Mouse (Mus musculus): Measurements from ENCODE around the gene Fnbp1. TPM values are rescaled to one million over a fixed set of nuclear protein-coding genes. Genes with fewer than 3 reads are reported as not detected.

Fnbp1 gene
- polyA plus RNA-seq, 1 experiment from 2014 or later: 4.5 TPM

GRCm38 (mm10) chr2:31108186-31108585 is 33.6 kb downstream of the Fnbp1 start:
- Histone ChIP-seq H3K4me3 (ENCODE audit: low read depth, low read length) (no peak overlapping the region), H3K27ac (ENCODE audit: low read depth) (peak overlapping the region; percentile 41; the same call in 1 of the 2 replicates), H3K9ac (replicated peaks) (no peak overlapping the region; the same call in 1 of the 2 replicates), H3K27me3 (ENCODE audit: insufficient read depth, low read length) (no peaks in the 10 kb centered on the region), H3K36me3 (replicated peaks; ENCODE audit: insufficient read depth, low read length) (no peaks in the 10 kb centered on the region), H3K4me2 (ENCODE audit: low read depth, low read length) (peak overlapping the region; percentile 33; the same call in 1 of the 2 replicates), H3K4me1 (ENCODE audit: insufficient read depth) (peaks cover 23% of the 10 kb centered on the region), H3K9me3 (ENCODE audit: low read length) (no peaks in the 10 kb centered on the region)
- 38% methylated on average over 6 of the region's 6 CpGs for WGBS (ENCODE audit: insufficient replicate concordance)
- no peak for DNase-seq
- ATAC-seq: 0 out of 2 replicates have a peak, but pooled peaks have one; percentile 23
- no peak for TF ChIP-seq EP300 (IDR thresholded peaks at IDR 0.05; ENCODE audit: low read depth)
- TF ChIP-seq CTCF (IDR thresholded peaks at IDR 0.05; ENCODE audit: low read depth): no peak

- H3K27ac ChIP-seq (ENCODE audit: low read depth): 0 out of 2 replicates have a peak overlapping the region, but pooled peaks have one; percentile 16
- H3K9ac ChIP-seq (replicated peaks): no peak overlapping the region
- TF ChIP-seq CTCF (IDR thresholded peaks at IDR 0.05; ENCODE audit: low read depth): no peak
- TF ChIP-seq EP300 (IDR thresholded peaks at IDR 0.05; ENCODE audit: low read depth): no peak
- ATAC-seq: no peak
- no peak overlapping the region for H3K4me3 ChIP-seq (ENCODE audit: low read depth, low read length)
- no peaks in the 10 kb centered on the region for H3K36me3 ChIP-seq (replicated peaks; ENCODE audit: insufficient read depth, low read length)
- no peaks in the 10 kb centered on the region for H3K9me3 ChIP-seq (ENCODE audit: low read length)
- WGBS (ENCODE audit: insufficient replicate concordance): 51% methylated on average over 11 of the region's 11 CpGs
- DNase-seq: no peak
- H3K27me3 ChIP-seq (ENCODE audit: insufficient read depth, low read length): no peaks in the 10 kb centered on the region
- H3K4me2 ChIP-seq (ENCODE audit: low read depth, low read length): no peak overlapping the region
- peaks cover 26% of the 10 kb centered on the region for H3K4me1 ChIP-seq (ENCODE audit: insufficient read depth)
Measured at GRCm38 (mm10) chr2:31106621-31107320, 35.0 kb downstream of the Fnbp1 start.

GRCm38 (mm10) chr2:31106004-31106403 is 35.8 kb downstream of the Fnbp1 start:
- Histone ChIP-seq H3K9me3 (ENCODE audit: low read length) (no peaks in the 10 kb centered on the region), H3K27me3 (ENCODE audit: insufficient read depth, low read length) (no peaks in the 10 kb centered on the region), H3K36me3 (replicated peaks; ENCODE audit: insufficient read depth, low read length) (no peaks in the 10 kb centered on the region), H3K4me3 (ENCODE audit: low read depth, low read length) (no peak overlapping the region), H3K27ac (ENCODE audit: low read depth) (no peak overlapping the region), H3K9ac (replicated peaks) (no peak overlapping the region), H3K4me1 (ENCODE audit: insufficient read depth) (peaks cover 26% of the 10 kb centered on the region), H3K4me2 (ENCODE audit: low read depth, low read length) (no peak overlapping the region)
- no peak for TF ChIP-seq EP300 (IDR thresholded peaks at IDR 0.05; ENCODE audit: low read depth)
- no peak for ATAC-seq
- 83% methylated on average over 3 of the region's 3 CpGs for WGBS (ENCODE audit: insufficient replicate concordance)
- DNase-seq: no peak

GRCm38 (mm10) chr2:31105279-31105678 is 36.5 kb downstream of the Fnbp1 start:
- 78% methylated on average over 3 of the region's 3 CpGs for WGBS (ENCODE audit: insufficient replicate concordance)
- Histone ChIP-seq H3K36me3 (replicated peaks; ENCODE audit: insufficient read depth, low read length) (no peaks in the 10 kb centered on the region), H3K4me3 (ENCODE audit: low read depth, low read length) (no peak overlapping the region), H3K9me3 (ENCODE audit: low read length) (no peaks in the 10 kb centered on the region), H3K9ac (replicated peaks) (no peak overlapping the region), H3K4me1 (ENCODE audit: insufficient read depth) (peaks cover 26% of the 10 kb centered on the region), H3K27ac (ENCODE audit: low read depth) (no peak overlapping the region), H3K4me2 (ENCODE audit: low read depth, low read length) (no peak overlapping the region), H3K27me3 (ENCODE audit: insufficient read depth, low read length) (no peaks in the 10 kb centered on the region)
- ATAC-seq: no peak
- TF ChIP-seq CTCF (IDR thresholded peaks at IDR 0.05; ENCODE audit: low read depth) (no peak), EP300 (IDR thresholded peaks at IDR 0.05; ENCODE audit: low read depth) (no peak)
- no peak for DNase-seq

GRCm38 (mm10) chr2:31103321-31103720 is 38.5 kb downstream of the Fnbp1 start:
- Histone ChIP-seq H3K27ac (ENCODE audit: low read depth) (peak overlapping the region; percentile 12; the same call in 1 of the 2 replicates), H3K36me3 (replicated peaks; ENCODE audit: insufficient read depth, low read length) (0 out of 2 replicates have a peak, but pooled peaks cover 4% of the 10 kb centered on the region), H3K4me1 (ENCODE audit: insufficient read depth) (peaks cover 16% of the 10 kb centered on the region), H3K9me3 (ENCODE audit: low read length) (no peaks in the 10 kb centered on the region), H3K4me3 (ENCODE audit: low read depth, low read length) (no peak overlapping the region), H3K27me3 (ENCODE audit: insufficient read depth, low read length) (no peaks in the 10 kb centered on the region), H3K9ac (replicated peaks) (no peak overlapping the region), H3K4me2 (ENCODE audit: low read depth, low read length) (peak overlapping the region; percentile 36)
- no peak for TF ChIP-seq EP300 (IDR thresholded peaks at IDR 0.05; ENCODE audit: low read depth)
- no peak for TF ChIP-seq CTCF (IDR thresholded peaks at IDR 0.05; ENCODE audit: low read depth)
- DNase-seq (no peak), ATAC-seq (no peak)
- 64% methylated on average over 8 of the region's 8 CpGs for WGBS (ENCODE audit: insufficient replicate concordance)

GRCm38 (mm10) chr2:31101285-31101684 is 40.5 kb downstream of the Fnbp1 start:
- Histone ChIP-seq H3K4me3 (ENCODE audit: low read depth, low read length) (no peak overlapping the region), H3K4me1 (ENCODE audit: insufficient read depth) (peaks cover 8% of the 10 kb centered on the region), H3K27ac (ENCODE audit: low read depth) (no peak overlapping the region), H3K27me3 (ENCODE audit: insufficient read depth, low read length) (no peaks in the 10 kb centered on the region), H3K36me3 (replicated peaks; ENCODE audit: insufficient read depth, low read length) (0 out of 2 replicates have a peak, but pooled peaks cover 4% of the 10 kb centered on the region), H3K4me2 (ENCODE audit: low read depth, low read length) (no peak overlapping the region), H3K9me3 (ENCODE audit: low read length) (no peaks in the 10 kb centered on the region), H3K9ac (replicated peaks) (no peak overlapping the region)
- DNase-seq (no peak), ATAC-seq (no peak)
- 66% methylated on average over 3 of the region's 3 CpGs for WGBS (ENCODE audit: insufficient replicate concordance)
- TF ChIP-seq CTCF (IDR thresholded peaks at IDR 0.05; ENCODE audit: low read depth): no peak
- no peak for TF ChIP-seq EP300 (IDR thresholded peaks at IDR 0.05; ENCODE audit: low read depth)

Measured in liver, postnatal 0 days (tissue).